Mouse (Mus musculus) stomach, postnatal 0 days (tissue): ENCODE measurements around the gene Ifitm6. TPM values are rescaled to one million over a fixed set of nuclear protein-coding genes. Genes with fewer than 3 reads are reported as not detected.

Experiments used
- ATAC-seq: fragments of 200-750 bp; cut with Nextera tagmentation; 2 replicates; pipeline ENCODE4 v1.8.0; 2017; ENCODE audit not compliant: low FRiP score, low TSS enrichment
- DNase-seq: peaks from one replicate; pipeline ENCODE4 v3.0.0-alpha.2; 2016; ENCODE audit warnings: low spot score
- H3K27ac ChIP-seq: fragments of 300-500 bp; sonication (generic); replicated peaks from 2 replicates; pipeline ENCODE4 v1.5.1; 2014; ENCODE audit warnings: mild to moderate bottlenecking, control low read depth
- H3K27me3 ChIP-seq: fragments of 300-500 bp; sonication (generic); 2 replicates; pipeline ENCODE4 v1.6.1; 2014; ENCODE audit warnings: low read length; ENCODE audit not compliant: control insufficient read depth, insufficient read depth
- H3K36me3 ChIP-seq: fragments of 300-500 bp; sonication (generic); 2 replicates; pipeline ENCODE4 v1.6.1; 2014; ENCODE audit warnings: low read length, mixed read lengths; ENCODE audit not compliant: control insufficient read depth, insufficient read depth
- H3K4me1 ChIP-seq: fragments of 300-500 bp; sonication (generic); replicated peaks from 2 replicates; pipeline ENCODE4 v1.6.1; 2014; ENCODE audit warnings: antibody characterized with exemption; ENCODE audit not compliant: control insufficient read depth, insufficient read depth
- H3K4me2 ChIP-seq: fragments of 300-500 bp; sonication (generic); replicated peaks from 2 replicates; pipeline ENCODE4 v1.6.1; 2014; ENCODE audit warnings: low read depth, mild to moderate bottlenecking, control low read depth, moderate library complexity
- H3K4me3 ChIP-seq: fragments of 300-500 bp; sonication (generic); 2 replicates; pipeline ENCODE4 v1.5.1; 2014; ENCODE audit warnings: low read depth, low read length, control low read depth
- H3K9ac ChIP-seq: fragments of 300-500 bp; sonication (generic); 2 replicates; pipeline ENCODE4 v1.6.1; 2014; ENCODE audit warnings: mild to moderate bottlenecking, low read length, control low read depth, mixed read lengths
- H3K9me3 ChIP-seq: fragments of 300-500 bp; sonication (generic); 2 replicates; pipeline ENCODE4 v1.6.1; 2016; ENCODE audit warnings: low read length; ENCODE audit not compliant: control insufficient read depth
- CTCF ChIP-seq: IDR thresholded peaks from 2 replicates; pipeline ENCODE4 v1.5.1; 2016; ENCODE audit warnings: antibody characterized with exemption, low read depth, mild to moderate bottlenecking, moderate library complexity
- EP300 ChIP-seq: optimal IDR thresholded peaks from 2 replicates; pipeline ENCODE3; 2016; ENCODE audit warnings: antibody characterized with exemption
- WGBS: fragments of 180-500 bp; shearing (Covaris S2); extraction: QIAGEN DNeasy Blood & Tissue Kit; methylation state at CpG from one replicate; pipeline ENCODE4 v1.1.7; 2014; 5-methylcytosine and 5-hydroxymethylcytosine counted together
- polyA plus RNA-seq: library from polyadenylated mRNA; unstranded; fragments of >200 nt; fragmentation: Nextera tagmentation; extraction: Ambion mirVana; gene quantifications from 2 replicates; pipeline ENCODE4 v1.2.1, GENCODE M21; 2015

Gene Ifitm6
- polyA plus RNA-seq, 1 experiment from 2014 or later, result 0.40 TPM

- Histone ChIP-seq H3K27me3 (no peaks in the 10 kb centered on the region), H3K27ac (no peak overlapping the region), H3K36me3 (no peaks in the 10 kb centered on the region), H3K9ac (no peak overlapping the region), H3K4me2 (no peak overlapping the region), H3K4me3 (no peak overlapping the region), H3K9me3 (no peaks in the 10 kb centered on the region), H3K4me1 (no peaks in the 10 kb centered on the region)
- DNase-seq (no peak), ATAC-seq (no peak)
- no peak for TF ChIP-seq EP300
- no peak for TF ChIP-seq CTCF
- 77% methylated on average over 14 of the region's 14 CpGs for WGBS
Observed at GRCm38 (mm10) chr7:141021489-141022449, 4.0 kb upstream of the Ifitm6 start.

- 93% methylated on average over 5 of the region's 5 CpGs for WGBS
Observed at GRCm38 (mm10) chr7:141019028-141019427, 1.3 kb upstream of the Ifitm6 start.

GRCm38 (mm10) chr7:141016707-141017697 is 722 bp downstream of the Ifitm6 start:
- Histone ChIP-seq H3K9ac (no peak overlapping the region), H3K27me3 (no peaks in the 10 kb centered on the region), H3K27ac (0 out of 2 replicates have a peak overlapping the region, but pooled peaks have one; percentile 4), H3K9me3 (no peaks in the 10 kb centered on the region), H3K4me2 (no peak overlapping the region), H3K4me1 (no peaks in the 10 kb centered on the region), H3K36me3 (no peaks in the 10 kb centered on the region), H3K4me3 (no peak overlapping the region)
- TF ChIP-seq EP300 (no peak), CTCF (peak; percentile 51)
- WGBS, result 77% methylated on average over 10 of the region's 10 CpGs
- DNase-seq, result no peak
- no peak for ATAC-seq

More at GRCm38 (mm10) chr7:141019028-141019427, 1.3 kb upstream of the Ifitm6 start:
- no peak for DNase-seq
- Histone ChIP-seq H3K9ac (no peak overlapping the region), H3K4me2 (no peak overlapping the region), H3K4me3 (no peak overlapping the region), H3K27ac (no peak overlapping the region), H3K36me3 (no peaks in the 10 kb centered on the region), H3K27me3 (no peaks in the 10 kb centered on the region), H3K4me1 (no peaks in the 10 kb centered on the region), H3K9me3 (no peaks in the 10 kb centered on the region)
- ATAC-seq, result no peak
- TF ChIP-seq CTCF, result no peak

GRCm38 (mm10) chr7:141011238-141011770 is 6.4 kb downstream of the Ifitm6 start:
- H3K36me3 ChIP-seq, result no peaks in the 10 kb centered on the region
- no peak for TF ChIP-seq CTCF
- TF ChIP-seq EP300, result no peak
- peak overlapping the region; percentile 62; the same call in 1 of the 2 replicates for H3K9ac ChIP-seq
- DNase-seq, result no peak
- H3K4me1 ChIP-seq, result peaks cover 5% of the 10 kb centered on the region; the same call in 1 of the 2 replicates
- no peak for ATAC-seq
- H3K9me3 ChIP-seq, result no peaks in the 10 kb centered on the region
- no peaks in the 10 kb centered on the region for H3K27me3 ChIP-seq
- peak overlapping the region; percentile 62; the same call in 1 of the 2 replicates for H3K4me2 ChIP-seq
- peak overlapping the region; percentile 90 for H3K27ac ChIP-seq
- no peak overlapping the region for H3K4me3 ChIP-seq
- WGBS, result 85% methylated on average over 7 of the region's 7 CpGs

- Histone ChIP-seq H3K4me2 (peak within 1 kb of the TSS; percentile 62), H3K9me3 (no peaks in the 10 kb centered on the region), H3K27ac (peak within 1 kb of the TSS; percentile 90), H3K27me3 (no peaks in the 10 kb centered on the region), H3K4me1 (peaks cover 5% of the 10 kb centered on the region; the same call in 1 of the 2 replicates), H3K36me3 (no peaks in the 10 kb centered on the region), H3K9ac (peak within 1 kb of the TSS; percentile 62), H3K4me3 (peak within 1 kb of the TSS; percentile 49)
- DNase-seq (peak; percentile 56), ATAC-seq (peak; percentile 35; the same call in 1 of the 2 replicates)
- 8% methylated on average over 10 of the region's 10 CpGs for WGBS
- peak; percentile 21 for TF ChIP-seq EP300
- TF ChIP-seq CTCF, result no peak
Observed at GRCm38 (mm10) chr7:141010593-141010992, 7.1 kb downstream of the Ifitm6 start, which contains the start of gene Ifitm3. Gene Ifitm3 (minus strand): TSS chr7:141010770.
